Mouse (Mus musculus) right cerebral cortex, postnatal 14 days (tissue): Measurements from ENCODE around the gene Gm49387.
A peak's percentile ranks its signal among the peaks of the same experiment; 100 is the strongest.
"Not testable (repeated sequence)": the region's sequence is repeated elsewhere in the genome, so short reads cannot be mapped to it uniquely, and the experiment has no call there.

Experiments used
- DNase-seq: peaks from one replicate; pipeline ENCODE4 v3.0.0; 2022

Gm49387 gene

DNA sequence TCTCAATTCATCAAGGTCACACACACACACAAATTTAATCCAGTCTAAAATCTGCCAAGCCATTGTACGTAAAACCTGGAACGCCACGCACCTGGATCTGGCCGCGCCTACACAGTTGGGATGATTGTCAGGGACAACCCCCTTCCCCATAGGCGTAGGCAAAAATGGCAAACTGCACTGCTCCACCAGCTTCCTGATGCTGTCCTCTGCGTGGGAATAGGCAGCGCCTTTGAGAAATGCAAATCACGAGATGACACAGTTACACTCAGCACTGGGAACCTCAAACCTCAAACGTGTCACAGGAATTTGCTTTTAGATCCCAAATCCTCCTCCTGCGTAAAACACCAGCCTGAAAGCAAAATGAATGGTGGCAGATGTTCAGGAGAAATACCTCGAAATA is 17.9 kb downstream of the Gm49387 start:
- peak; percentile 26 for DNase-seq

DNA sequence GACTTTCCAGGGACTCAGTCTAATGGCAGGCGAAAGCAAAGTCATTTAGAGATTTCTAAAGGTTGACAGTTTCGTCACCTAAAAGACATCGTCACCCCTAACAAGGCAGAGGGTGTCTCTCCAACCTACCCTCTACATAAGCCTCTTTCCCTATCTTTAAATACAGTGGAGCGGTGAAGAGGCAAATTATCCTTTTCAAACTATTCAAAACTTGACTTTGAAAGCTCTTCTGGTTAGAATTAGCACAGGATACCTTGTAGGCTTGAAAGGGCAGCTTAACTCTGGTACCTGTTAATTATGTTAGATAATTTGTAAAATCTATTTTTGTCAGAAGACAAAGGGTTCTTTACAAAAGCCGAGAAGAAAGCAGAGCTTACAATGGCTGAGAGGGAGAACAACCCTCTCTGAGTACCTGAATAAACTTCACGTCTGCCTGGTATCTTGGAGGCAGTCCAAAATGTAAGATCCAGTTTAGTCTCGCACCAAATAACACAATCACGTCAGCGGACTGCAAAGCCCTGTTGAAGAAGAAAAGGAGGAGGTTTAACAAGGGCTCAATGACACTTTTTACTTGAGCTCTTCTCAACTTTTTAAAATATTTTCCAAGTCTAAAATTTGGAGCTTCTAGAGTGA is 20.0 kb downstream of the Gm49387 start:
- DNase-seq = no peak

DNA sequence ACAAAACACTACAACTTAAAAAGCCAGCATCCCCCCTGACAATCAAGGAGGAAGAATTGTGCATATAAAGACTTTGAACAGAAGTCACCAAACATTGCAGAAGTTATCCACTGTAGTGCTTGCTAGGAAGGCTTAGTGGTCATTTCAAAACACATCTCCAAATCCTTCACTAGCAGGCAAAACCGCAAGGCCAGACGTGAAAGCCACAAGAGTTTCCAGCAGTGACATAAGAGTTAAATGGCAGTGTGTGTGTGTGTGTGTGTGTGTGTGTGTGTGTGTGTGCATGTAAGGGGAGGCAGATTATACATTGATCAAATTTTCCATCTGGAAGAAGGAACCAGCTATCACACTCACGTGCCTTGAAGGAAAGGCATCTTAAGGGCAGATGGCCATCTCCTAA is 22.7 kb downstream of the Gm49387 start:
- no peak for DNase-seq

DNA sequence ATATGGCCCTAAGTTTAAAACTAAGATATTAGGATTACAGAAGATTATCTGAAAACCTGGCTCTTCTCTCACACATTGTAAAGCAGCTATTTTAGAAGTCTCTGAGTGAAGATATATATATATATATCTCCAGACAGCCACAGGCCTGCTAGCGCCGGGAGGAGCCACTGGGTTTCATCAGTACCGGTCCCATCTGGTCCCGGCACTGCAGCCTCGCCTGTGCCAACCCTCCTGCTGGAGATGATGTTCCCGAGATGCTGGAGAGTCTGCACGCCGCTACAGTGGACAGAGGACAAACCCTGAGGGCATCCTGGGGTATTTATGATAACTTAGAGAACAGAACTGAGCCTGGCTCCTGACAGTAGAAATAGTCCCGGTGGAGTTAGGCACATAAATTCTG is 23.5 kb downstream of the Gm49387 start:
- peak; percentile 18 for DNase-seq

DNA sequence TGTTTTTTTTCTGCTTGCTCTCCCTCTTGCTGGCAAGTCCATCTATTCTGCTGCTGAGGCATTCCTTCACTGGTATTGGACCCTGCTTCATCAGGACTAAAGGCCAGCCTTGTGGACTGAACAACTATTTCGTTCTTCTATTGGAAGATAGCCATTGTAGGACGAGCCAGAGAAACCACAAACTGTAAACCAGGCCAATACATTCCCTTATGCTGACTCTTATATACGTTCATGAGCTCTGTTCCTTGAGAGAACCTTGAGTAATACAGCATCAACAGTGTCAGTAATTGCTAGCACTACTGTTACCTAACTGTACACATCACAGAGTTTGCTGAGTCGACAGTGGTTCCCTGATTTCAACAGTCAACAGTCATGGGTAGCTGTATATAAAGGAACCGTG is 27.0 kb downstream of the Gm49387 start:
- no peak for DNase-seq

DNA sequence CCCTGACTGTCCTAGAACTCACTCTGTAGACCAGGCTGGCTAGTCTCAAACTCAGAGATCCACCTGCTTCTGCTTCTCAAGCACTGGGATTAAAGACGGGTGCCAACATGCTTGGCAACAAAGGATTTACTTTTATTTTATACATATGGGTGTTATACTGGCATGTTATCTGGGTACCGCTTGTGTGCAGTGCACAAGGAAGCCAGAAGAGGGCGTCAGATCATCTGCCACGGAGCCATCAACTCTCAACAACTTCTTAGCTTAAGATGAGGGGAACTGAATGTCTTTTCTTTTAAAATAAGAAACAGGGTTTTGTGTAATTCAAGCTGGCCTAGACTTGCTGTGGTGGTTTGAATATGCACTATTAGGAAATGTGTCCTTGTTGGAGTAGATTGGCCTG is 28.7 kb downstream of the Gm49387 start:
- DNase-seq = no peak

DNA sequence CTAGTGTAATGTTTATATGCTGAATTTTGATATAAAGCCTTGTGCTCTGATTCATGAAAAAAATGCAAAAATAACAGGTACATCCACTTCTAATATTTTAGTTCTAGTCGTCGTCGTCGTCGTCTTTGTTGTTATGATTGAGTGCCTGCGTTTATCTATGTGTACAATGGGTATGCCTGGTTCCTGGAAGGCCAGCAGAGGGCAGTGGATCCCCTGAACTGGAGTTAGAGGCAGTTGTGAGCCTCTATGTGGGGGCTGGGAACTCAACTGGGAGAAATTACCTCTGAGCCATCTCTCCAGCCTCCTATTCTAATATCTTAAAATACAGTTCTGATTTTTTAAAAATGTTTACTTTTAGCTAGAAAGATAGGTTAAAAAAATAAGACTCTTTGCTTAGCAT is 35.2 kb downstream of the Gm49387 start:
- no peak for DNase-seq

DNA sequence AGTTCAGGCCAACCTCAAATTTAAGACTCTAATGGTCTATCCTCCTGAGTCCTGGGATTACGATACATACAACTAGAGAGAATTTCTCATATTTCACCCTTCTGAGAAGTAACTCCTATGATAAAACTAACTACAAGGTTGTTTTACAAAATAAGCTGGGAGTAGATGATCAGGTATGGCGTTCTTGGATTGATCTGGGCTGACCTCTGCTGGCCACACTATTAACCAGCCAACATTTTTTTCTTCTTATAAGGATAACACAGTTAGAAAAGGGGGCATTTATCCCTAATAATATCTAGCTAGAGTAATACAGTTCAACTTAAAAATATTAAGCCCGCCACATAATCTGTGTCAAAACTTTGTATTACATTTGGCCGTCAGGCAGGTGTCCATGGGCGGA is 35.8 kb downstream of the Gm49387 start:
- no peak for DNase-seq

DNA sequence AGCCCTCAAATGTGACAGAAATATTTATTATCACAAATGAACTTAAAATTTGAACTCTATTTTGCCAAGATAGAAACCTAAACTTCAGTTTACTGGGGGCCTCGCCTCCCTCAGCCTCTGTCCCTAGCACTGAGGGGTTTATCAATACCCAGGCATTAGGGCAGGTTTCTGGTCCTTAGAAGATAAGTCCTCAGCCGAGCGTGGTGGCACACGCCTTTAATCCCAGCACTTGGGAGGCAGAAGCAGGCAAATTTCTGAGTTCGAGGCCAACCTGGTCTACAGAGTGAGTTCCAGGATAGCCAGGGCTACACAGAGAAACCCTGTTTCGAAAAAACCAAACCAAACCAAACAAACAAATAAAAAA is 38.1 kb downstream of the Gm49387 start:
- DNase-seq = not testable (repeated sequence)

DNA sequence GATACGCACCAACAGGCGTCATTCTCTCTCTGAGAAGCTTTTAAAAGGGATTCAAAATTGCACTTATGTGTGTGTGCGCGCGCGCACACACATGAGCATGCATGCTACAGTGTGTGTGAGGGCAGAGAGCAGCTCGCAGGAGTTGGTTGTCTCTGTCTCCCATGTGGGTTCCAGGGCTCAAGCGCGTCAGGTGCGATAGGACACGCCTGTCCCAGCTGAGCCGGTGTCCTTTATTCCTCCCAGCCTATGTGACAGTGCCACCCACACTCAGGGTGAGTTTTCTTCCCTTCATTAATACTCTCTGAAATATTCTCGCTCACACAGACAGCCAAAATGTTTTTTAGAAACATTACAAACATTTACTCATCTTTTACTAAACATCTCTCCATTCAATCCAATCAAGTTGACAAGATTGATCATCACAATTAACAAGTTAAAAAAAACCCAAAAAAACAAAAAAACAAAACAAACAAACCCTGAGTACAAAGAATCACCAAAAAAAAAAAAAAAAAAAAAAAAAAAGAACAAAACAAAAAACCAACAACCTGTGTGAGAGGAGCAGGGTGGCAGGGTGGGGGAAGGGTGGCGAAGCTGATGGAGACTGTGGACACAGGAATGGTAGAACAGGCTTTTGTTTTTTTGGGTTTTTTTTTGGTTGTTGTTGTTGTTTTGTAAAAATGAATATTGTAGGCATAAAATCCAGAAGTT is 38.6 kb downstream of the Gm49387 start:
- no peak for DNase-seq

DNA sequence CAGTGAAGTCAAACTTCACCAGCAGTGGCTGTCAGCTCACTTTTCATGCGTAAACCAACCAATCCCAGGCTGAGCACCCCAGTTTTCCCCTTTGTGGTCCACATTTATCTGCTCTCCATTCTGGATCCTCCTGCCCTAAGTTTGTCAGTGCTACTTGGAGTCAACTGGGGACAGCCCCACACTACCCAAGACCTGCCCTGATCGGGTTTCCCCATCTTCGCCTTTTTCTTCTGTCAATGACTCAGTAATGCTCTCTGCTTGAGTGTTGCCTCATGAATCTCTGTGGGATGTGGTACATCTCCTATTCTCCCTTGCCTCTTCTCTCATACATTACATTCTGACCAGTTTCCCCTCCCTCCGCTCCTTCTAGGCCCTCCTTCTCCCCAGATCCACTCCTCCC is 43.2 kb downstream of the Gm49387 start:
- DNase-seq = no peak

DNA sequence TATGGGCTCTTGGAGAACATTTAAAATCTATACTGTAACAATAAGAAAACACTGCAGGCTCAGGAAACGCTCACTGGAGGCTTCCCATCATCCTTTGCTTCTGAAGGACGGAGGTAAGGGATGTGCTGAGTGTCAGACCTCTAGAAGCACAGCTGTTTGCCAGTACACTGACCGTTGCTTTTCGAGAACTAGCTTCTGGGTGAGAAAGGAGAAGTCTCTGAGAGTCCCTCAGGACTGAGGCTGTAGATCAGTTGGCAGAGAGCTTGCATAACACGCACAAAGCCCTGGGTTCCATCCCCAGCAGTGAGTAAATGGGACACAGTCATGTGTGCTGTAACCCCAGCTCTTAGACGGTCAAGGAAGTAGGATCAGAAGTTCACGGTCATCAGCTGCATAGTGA is 44.3 kb downstream of the Gm49387 start:
- DNase-seq = no peak

DNA sequence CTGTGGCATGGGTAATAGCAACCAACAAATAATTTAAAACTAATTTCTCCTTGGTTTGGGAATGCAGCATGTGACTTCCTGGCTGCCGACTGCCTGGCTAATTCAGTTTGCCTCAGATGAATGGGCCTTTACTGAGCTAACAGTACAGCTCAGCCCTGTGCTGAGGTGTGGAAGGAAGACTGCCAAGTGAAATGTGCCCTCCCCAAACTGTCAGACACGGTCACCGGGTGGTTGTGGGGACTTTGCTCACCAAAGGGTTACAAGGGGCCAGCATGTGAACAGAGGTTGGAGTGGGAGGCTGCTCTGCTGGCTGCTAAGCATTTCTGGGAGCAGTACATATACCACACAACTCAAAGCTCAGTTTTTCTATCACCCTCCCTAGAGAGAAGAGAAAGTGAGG is 46.0 kb downstream of the Gm49387 start:
- no peak for DNase-seq

DNA sequence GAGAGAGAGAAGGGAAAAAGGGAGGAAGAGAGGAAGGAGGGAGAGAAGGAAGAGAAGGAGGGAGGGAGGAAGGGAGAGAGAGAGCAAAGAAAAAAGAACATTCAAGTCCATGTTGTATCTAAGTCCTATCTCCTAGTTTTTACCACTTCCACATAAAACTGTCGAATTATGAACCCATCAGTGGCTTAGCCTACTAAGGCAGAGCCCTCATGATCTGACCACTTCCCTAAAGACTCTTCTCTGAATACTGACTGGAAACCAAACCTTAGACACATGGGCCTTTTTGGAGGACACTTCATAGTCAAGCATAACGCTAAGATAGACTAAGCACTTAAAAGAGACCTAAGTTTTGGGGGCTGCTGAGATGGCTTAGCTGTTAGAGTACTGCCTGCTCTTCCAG is 47.6 kb downstream of the Gm49387 start:
- no peak for DNase-seq

DNA sequence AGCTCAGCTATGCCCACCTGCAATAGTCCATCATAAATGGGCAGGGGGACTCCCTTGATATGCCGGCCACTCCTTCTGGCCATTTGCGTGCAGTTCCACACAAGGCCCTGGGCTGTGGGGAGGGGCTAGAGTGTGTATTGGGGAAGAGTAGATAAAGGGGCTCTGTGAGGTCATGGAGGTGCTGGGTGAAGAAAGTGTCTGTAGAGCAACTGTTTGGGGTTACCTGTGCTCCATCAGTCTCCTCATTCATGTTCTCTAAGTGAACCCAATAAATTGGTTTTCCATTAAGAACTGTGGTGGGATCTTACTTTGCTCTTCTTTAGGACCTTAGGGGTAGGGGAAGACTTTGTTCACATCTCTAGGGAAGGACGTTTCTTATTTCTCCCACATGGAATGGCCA is 49.4 kb downstream of the Gm49387 start, which contains the start of gene Colq:
TSS of gene Colq (minus strand) at position 101 of the 400 bp plus-strand sequence.
- no peak for DNase-seq

DNA sequence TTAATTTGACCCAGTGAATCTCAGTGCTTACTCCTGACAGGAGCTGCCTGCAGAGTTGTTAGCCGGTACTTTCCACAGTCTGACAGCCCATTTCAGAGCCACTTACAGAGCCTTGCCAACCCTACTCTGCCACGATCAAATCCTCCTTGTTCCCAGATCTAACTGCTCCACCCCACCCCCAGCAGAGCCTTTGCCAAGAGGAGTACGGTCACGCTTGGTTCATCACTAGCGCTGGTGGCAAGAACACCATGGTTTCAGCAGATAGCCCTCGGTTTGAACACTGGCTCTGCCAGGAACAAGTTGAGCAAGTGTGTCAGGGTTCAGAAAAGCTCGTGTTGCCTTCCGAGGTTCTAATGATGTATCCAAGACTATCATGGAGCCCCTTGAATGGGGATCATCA is 54.2 kb downstream of the Gm49387 start:
- DNase-seq = no peak

DNA sequence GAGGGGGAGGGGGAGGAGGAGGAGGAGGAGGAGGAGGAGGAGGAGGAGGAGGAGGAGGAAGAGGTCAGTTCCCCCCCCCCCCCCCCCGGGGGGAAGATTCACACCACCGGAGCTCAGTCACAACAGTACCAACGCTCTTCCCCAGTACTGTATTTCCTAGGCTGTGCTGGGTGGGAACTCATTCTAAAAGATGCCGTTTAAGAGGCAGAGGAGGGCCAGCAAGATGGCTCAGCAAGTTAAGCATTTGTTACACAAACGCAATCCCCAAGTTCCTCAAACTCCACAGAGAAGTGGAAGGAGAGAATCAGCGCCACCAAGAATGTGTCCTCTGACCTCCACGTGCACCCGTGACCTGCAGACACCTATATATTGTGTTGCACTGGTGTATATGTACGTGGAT is 57.6 kb downstream of the Gm49387 start:
- no peak for DNase-seq

DNA sequence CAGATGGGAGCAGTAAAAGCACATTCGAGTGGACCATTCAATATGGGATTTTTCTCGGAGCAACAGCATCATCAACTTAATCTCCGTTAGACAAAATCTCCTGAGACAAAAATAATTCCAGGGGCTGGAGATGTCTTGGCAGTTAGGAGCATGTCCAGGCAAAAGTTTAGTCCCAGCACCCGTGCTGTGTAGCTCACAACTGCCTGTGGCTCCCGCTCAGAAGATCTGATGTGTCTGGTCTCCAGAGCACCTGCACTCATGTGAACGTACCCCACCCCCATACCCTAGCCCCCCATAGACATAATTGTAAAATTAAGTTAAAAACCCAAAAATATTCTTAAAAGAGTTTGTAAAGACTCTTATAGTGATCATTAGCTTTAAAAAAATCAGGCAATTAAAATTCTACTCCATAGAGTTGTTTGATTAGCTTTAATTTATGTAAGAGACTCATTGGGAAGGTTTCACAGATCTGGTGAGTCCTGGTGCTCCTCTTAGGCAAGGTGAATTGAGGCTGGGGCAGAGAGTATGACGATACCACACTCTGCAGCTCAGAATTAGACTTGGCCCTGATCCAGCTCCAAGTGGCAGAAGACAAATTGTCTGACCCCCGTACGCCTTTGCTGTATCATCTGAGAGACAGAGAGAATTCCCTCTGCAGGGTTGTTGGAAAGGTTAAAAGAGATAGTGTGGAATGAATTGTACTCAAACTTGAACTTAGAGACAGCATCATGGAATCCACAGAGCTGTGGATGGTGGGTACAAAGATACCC is 62.5 kb downstream of the Gm49387 start:
- DNase-seq = no peak

DNA sequence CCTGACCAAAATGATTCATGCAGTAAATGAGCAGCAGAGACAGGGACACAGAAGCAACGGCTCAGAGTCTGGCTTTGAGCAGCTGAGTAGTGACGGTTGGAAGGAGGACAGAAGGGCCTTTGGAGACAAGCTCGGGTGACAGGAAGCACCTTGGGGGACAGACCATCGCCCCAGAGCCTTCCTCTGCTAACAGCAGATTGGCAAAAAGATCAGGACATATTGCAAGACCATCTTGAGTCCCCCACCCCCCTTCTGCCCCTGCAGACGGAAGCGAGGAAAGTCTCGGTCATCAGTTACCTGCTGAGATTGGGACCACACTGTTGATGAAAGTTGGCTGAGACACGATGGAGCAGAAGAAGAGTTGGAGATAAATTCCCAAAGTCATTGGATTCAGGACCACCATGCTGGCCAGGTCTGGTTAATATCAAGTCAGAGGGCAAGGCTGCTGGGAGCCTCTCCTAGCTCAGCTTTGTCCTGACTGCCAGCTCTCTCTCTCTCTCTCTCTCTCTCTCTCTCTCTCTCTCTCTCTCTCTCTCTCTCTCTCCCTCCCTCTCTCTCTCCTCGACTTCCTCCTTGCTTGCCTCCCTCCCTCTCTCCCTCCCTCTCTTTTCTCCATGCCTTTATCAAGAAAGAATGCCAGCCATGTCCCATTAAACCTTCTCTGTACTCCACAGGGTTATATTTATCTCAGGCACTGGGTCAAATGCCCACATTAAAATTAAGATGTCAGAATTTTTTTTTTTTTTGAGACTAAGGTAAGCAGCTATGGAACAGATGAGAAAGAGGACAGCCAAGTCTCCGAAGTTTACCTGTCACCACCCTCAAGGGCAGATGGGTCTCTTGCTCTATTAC is 63.6 kb downstream of the Gm49387 start:
- DNase-seq = no peak

DNA sequence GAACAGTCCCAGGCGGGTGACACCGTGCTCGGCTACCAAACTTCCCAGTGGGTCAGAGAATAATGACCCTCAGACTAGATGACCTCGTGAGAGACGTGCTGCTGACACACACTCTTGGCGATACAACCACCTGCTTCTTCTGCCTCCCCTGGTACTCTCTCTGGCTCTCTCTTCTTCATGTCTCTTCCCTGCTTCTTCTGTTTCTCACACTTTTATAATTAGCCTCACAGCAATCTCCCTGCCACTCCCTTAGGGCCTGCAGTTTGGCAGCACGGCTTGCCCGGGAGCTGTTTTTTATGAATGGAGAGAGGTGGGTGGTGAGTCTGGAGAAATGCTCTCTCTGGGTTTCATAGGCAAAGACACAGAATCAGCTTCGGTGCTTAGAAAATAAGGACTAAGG is 64.8 kb downstream of the Gm49387 start:
- peak; percentile 37 for DNase-seq

DNA sequence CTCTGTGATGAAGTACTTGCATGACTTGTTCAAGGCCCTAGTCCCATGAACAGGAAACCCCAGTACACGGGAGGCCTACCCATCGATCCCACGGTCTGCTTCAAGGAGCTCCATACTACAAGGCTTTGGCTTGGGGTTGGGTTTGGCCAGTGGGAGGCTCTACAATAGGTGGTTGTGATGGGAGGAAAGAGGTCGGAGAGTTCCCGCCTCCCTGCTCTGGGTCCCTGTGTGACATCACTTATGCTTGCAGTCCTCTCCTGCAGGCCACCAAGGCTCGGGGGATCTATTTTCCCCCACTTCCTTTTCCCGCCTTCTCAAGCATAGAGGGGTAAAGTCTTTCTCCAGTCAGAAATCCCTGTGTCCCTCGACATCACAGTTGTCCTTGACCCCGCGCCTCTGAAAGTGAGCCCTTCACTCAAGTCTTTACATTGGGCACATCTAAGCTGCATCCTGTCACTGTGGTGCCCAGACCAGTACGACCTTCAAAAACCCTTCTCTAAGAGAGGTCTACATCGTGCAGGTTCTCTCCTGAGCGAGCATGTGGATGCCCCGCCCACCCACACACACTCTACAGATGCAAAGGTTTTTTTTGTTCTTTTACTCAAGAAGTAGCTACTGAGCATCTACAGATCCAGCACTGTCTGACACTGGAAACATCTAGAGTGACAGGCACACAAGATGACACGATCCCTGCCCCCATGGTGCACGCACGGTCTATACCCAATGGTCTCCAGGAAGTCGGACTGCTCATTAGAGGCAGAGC is 65.6 kb downstream of the Gm49387 start:
- no peak for DNase-seq

DNA sequence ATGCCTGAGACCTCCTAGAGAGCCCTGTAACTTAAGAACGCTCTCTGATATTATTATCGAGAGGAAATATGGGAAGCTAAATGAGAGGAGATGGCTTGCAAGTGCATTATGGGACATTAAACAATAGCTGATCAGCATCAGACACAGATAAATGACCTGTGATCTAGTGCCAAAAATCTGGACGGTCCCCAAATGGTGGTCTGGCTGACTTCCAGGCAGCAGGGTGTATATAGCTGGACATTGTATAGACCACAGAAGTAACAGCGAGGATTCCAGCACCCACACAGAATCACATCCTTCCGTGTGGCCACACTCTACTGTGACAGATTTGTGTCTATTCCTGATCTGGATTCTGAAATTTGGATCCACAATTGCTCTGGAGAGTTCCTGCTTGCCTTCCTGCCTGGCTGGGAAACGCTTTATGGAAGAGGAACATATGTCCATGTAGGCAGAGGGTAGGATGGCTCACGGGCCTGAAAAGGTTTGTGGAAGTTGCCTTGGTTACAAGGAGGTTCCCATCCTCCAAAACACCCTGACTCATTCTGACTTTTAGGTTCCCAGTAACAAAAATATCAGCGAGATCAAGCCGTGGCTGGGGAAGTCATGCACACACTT is 68.0 kb downstream of the Gm49387 start:
- peak; percentile 22 for DNase-seq
